Mouse (Mus musculus) MEL (cell line): ENCODE results near the gene Plekhg5. TPM values are rescaled to one million over a fixed set of nuclear protein-coding genes. Genes with fewer than 3 reads are reported as not detected.

Experiments used
- DNase-seq: peaks from one replicate; pipeline ENCODE4 v3.0.0; 2011; ENCODE audit warnings: low read depth, low spot score
- H3K27ac ChIP-seq: 2 replicates; pipeline ENCODE4 v1.5.1; 2012; ENCODE audit warnings: low read depth, mild to moderate bottlenecking, control low read depth, low read length, moderate library complexity; ENCODE audit not compliant: control insufficient read depth
- H3K27me3 ChIP-seq, 2 experiments: fragments of 150-350 bp in 1 of 2; sonication (generic) in 1 of 2; 2 replicates each; pipeline ENCODE4 v1.6.1; 2012; ENCODE audit warnings: low read length in 2 of 2, mild to moderate bottlenecking in 2 of 2, improper control_type of control experiment in 1 of 2, moderate library complexity in 1 of 2; ENCODE audit not compliant: insufficient read depth in 2 of 2, control insufficient read depth in 1 of 2
- H3K36me3 ChIP-seq, 2 experiments: 2 replicates each; pipeline ENCODE4 v1.6.1; 2012 to 2014; ENCODE audit warnings: low read length in 2 of 2, improper control_type of control experiment in 1 of 2, inconsistent platforms in 1 of 2, mild to moderate bottlenecking in 1 of 2; ENCODE audit not compliant: insufficient read depth in 2 of 2, control insufficient read depth in 1 of 2
- H3K4me1 ChIP-seq, 2 experiments: fragments of 150-350 bp in 1 of 2; sonication (generic) in 1 of 2; 2 replicates each; pipeline ENCODE4 v1.6.1; 2012; ENCODE audit warnings: low read length in 2 of 2, improper control_type of control experiment in 1 of 2, mild to moderate bottlenecking in 1 of 2; ENCODE audit not compliant: insufficient read depth in 2 of 2, control insufficient read depth in 1 of 2
- H3K4me3 ChIP-seq, 2 experiments: fragments of 150-350 bp in 1 of 2; sonication (generic) in 1 of 2; 2 replicates each; pipeline ENCODE4 v1.5.1; 2012; ENCODE audit warnings: low read depth in 2 of 2, low read length in 2 of 2, mild to moderate bottlenecking in 2 of 2, moderate library complexity in 2 of 2, control low read depth in 1 of 2, improper control_type of control experiment in 1 of 2; ENCODE audit not compliant: control insufficient read depth in 1 of 2, insufficient read depth in 1 of 2
- H3K79me2 ChIP-seq: 2 replicates; pipeline ENCODE4 v1.6.1; 2012; ENCODE audit warnings: mild to moderate bottlenecking, low read length, moderate library complexity; ENCODE audit not compliant: control insufficient read depth, poor library complexity, insufficient read depth
- H3K9ac ChIP-seq: 2 replicates; pipeline ENCODE4 v1.6.1; 2012; ENCODE audit warnings: low read depth, mild to moderate bottlenecking, control low read depth, low read length, moderate library complexity; ENCODE audit not compliant: control insufficient read depth, poor library complexity, severe bottlenecking
- H3K9me3 ChIP-seq: fragments of 150-350 bp; sonication (generic); replicated peaks from 2 replicates; pipeline ENCODE4 v1.6.1; 2012; ENCODE audit warnings: mild to moderate bottlenecking, low read length, improper control_type of control experiment, moderate library complexity; ENCODE audit not compliant: insufficient read depth
- BHLHE40 ChIP-seq: IDR thresholded peaks from 2 replicates; pipeline ENCODE4 v1.6.1; 2012; ENCODE audit warnings: low read depth, mild to moderate bottlenecking, inconsistent platforms, low read length, improper control_type of control experiment, borderline replicate concordance
- CHD1 ChIP-seq: IDR thresholded peaks from 2 replicates; pipeline ENCODE4 v1.6.1; 2012; ENCODE audit warnings: low read depth, mild to moderate bottlenecking, inconsistent platforms, low read length, improper control_type of control experiment
- CHD2 ChIP-seq: IDR thresholded peaks from 2 replicates; pipeline ENCODE4 v1.6.1; 2011; ENCODE audit warnings: low read length, improper control_type of control experiment
- CTCF ChIP-seq, 3 experiments: IDR thresholded peaks in 2 of 3; conservative IDR thresholded peaks in 1 of 3; 2 replicates each; pipeline ENCODE4 v1.5.1; 2011 to 2012; ENCODE audit warnings: low read length in 3 of 3, low read depth in 2 of 3, mild to moderate bottlenecking in 2 of 3, improper control_type of control experiment in 1 of 3, inconsistent platforms in 1 of 3, mixed read lengths in 1 of 3, moderate library complexity in 1 of 3; ENCODE audit not compliant: control insufficient read depth in 1 of 3, insufficient read depth in 1 of 3, poor library complexity in 1 of 3, severe bottlenecking in 1 of 3
- E2F4 ChIP-seq: IDR thresholded peaks from 2 replicates; pipeline ENCODE4 v1.6.1; 2011; ENCODE audit warnings: low read depth, low read length, improper control_type of control experiment, borderline replicate concordance
- EP300 ChIP-seq, 2 experiments: IDR thresholded peaks; 2 replicates each; pipeline ENCODE4 v1.6.1; 2011; ENCODE audit warnings: improper control_type of control experiment in 2 of 2, low read length in 2 of 2, low read depth in 1 of 2, mild to moderate bottlenecking in 1 of 2
- ETS1 ChIP-seq: IDR thresholded peaks from 2 replicates; pipeline ENCODE4 v1.6.1; 2012; ENCODE audit warnings: low read depth, mild to moderate bottlenecking, inconsistent platforms, low read length, improper control_type of control experiment, moderate library complexity
- GABPA ChIP-seq: IDR thresholded peaks from 2 replicates; pipeline ENCODE4 v1.6.1; 2012; ENCODE audit warnings: low read depth, mild to moderate bottlenecking, inconsistent platforms, low read length, improper control_type of control experiment, moderate library complexity
- GATA1 ChIP-seq: IDR thresholded peaks from 2 replicates; pipeline ENCODE4 v1.6.1; 2011; ENCODE audit warnings: low read depth, low read length, improper control_type of control experiment
- JUND ChIP-seq: IDR thresholded peaks from 2 replicates; pipeline ENCODE4 v1.6.1; 2011; ENCODE audit warnings: low read depth, mild to moderate bottlenecking, improper control_type of control experiment, low read length
- MAFK ChIP-seq: IDR thresholded peaks from 2 replicates; pipeline ENCODE4 v1.6.1; 2011; ENCODE audit warnings: low read depth, mild to moderate bottlenecking, low read length, improper control_type of control experiment, borderline replicate concordance
- MYB ChIP-seq: IDR thresholded peaks from 2 replicates; pipeline ENCODE4 v1.6.1; 2011; ENCODE audit warnings: mild to moderate bottlenecking, low read depth, low read length, improper control_type of control experiment
- POLR2A ChIP-seq, 2 experiments: IDR thresholded peaks; 2 replicates each; pipeline ENCODE4 v1.6.1; 2011 to 2012; ENCODE audit warnings: low read length in 2 of 2, mild to moderate bottlenecking in 2 of 2, control low read depth in 1 of 2, improper control_type of control experiment in 1 of 2, low read depth in 1 of 2, moderate library complexity in 1 of 2; ENCODE audit not compliant: control insufficient read depth in 1 of 2, insufficient read depth in 1 of 2, poor library complexity in 1 of 2
- RAD21 ChIP-seq: IDR thresholded peaks from 2 replicates; pipeline ENCODE4 v1.6.1; 2011; ENCODE audit warnings: mild to moderate bottlenecking, low read depth, low read length, improper control_type of control experiment
- RCOR1 ChIP-seq: IDR thresholded peaks from 2 replicates; pipeline ENCODE4 v1.6.1; 2012; ENCODE audit warnings: low read depth, mild to moderate bottlenecking, inconsistent platforms, low read length, improper control_type of control experiment
- SIN3A ChIP-seq: IDR thresholded peaks from 2 replicates; pipeline ENCODE4 v1.6.1; 2012; ENCODE audit warnings: low read length, improper control_type of control experiment, inconsistent platforms
- TAL1 ChIP-seq: IDR thresholded peaks from 2 replicates; pipeline ENCODE4 v1.6.1; 2012; ENCODE audit warnings: mild to moderate bottlenecking, inconsistent platforms, low read length, moderate library complexity, mixed read lengths
- TBP ChIP-seq: IDR thresholded peaks from 2 replicates; pipeline ENCODE4 v1.8.0; 2011; ENCODE audit warnings: low read depth, low read length, improper control_type of control experiment
- TCF12 ChIP-seq: IDR thresholded peaks from 2 replicates; pipeline ENCODE4 v1.6.1; 2014; ENCODE audit warnings: low read depth, mild to moderate bottlenecking, inconsistent platforms, low read length, improper control_type of control experiment, moderate library complexity
- UBTF ChIP-seq: IDR thresholded peaks from 2 replicates; pipeline ENCODE4 v1.6.1; 2012; ENCODE audit warnings: low read depth, mild to moderate bottlenecking, inconsistent platforms, low read length, improper control_type of control experiment, moderate library complexity, borderline replicate concordance; ENCODE audit not compliant: insufficient read depth
- USF1 ChIP-seq: IDR thresholded peaks from 2 replicates; pipeline ENCODE4 v1.6.1; 2014; ENCODE audit warnings: low read depth, mild to moderate bottlenecking, inconsistent platforms, low read length, improper control_type of control experiment, moderate library complexity
- ZC3H11A ChIP-seq: IDR thresholded peaks from 2 replicates; pipeline ENCODE4 v1.6.1; 2012; ENCODE audit warnings: low read depth, mild to moderate bottlenecking, inconsistent platforms, low read length, improper control_type of control experiment
- ZNF384 ChIP-seq: IDR thresholded peaks from 2 replicates; pipeline ENCODE4 v1.6.1; 2012; ENCODE audit warnings: low read depth, mild to moderate bottlenecking, inconsistent platforms, low read length, improper control_type of control experiment
- polyA plus RNA-seq, 2 experiments: library from polyadenylated mRNA; stranded (reverse) in 1 of 2; unstranded in 1 of 2; fragments of >175 nt in 1 of 2; fragments of >200 nt in 1 of 2; gene quantifications; 2 replicates each; pipeline versions ENCODE4 v1.2.1 to v1.2.4; 2012; ENCODE audit warnings: low replicate concordance in 2 of 2, low read depth in 1 of 2; ENCODE audit not compliant: insufficient read length in 2 of 2, insufficient read depth in 1 of 2, missing spikeins in 1 of 2
- total RNA-seq: library from RNA; depleted of rRNA; stranded (reverse); fragments of 300-350 nt; gene quantifications from 2 replicates; pipeline ENCODE4 v1.2.3, GENCODE M21; 2012

Gene Plekhg5
- total and polyA plus RNA-seq, 3 experiments = 10.8 to 19.6 TPM; not detected in 1

DNA sequence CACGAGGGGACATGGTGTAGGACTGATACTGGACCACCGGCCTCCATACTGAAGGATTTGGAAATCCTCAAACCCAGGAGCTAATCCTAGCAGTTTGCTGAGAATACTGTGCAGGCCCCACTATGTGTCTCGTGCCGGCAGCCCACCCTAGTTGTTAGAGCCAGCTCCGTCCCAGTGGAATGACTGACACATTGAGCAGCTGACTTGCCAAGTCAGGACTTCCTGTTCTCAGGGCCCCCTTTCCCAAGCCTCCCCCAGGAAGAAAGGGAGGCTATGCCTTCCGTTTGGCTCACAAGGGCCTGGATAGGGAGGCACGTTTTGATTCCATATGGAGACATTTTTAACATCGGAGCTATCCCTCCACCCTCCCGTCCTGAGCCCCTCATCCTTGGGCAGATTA is 17.9 kb downstream of the Plekhg5 start:
- Histone ChIP-seq H3K36me3 (peaks cover 0 to 28% of the 10 kb centered on the region in 2 experiments; a peak in 2 of 4 replicates), H3K4me3 (no peak overlapping the region), H3K9me3 (no peaks in the 10 kb centered on the region), H3K4me1 (peaks cover 19 to 43% of the 10 kb centered on the region in 2 experiments), H3K27ac (no peak overlapping the region), H3K79me2 (peaks cover 7% of the 10 kb centered on the region), H3K9ac (no peak overlapping the region), H3K27me3 (no peaks in the 10 kb centered on the region)
- TF ChIP-seq MYB (no peak), ZC3H11A (no peak)
- no peak for DNase-seq

GRCm38 (mm10) chr4:152092751-152093293 is 20.5 kb downstream of the Plekhg5 start:
- H3K79me2 ChIP-seq = no peaks in the 10 kb centered on the region
- H3K4me1 ChIP-seq = peaks cover 24 to 43% of the 10 kb centered on the region in 2 experiments
- no peaks in the 10 kb centered on the region for H3K27me3 ChIP-seq
- H3K27ac ChIP-seq = peak overlapping the region; percentile 32
- H3K4me3 ChIP-seq = 0 out of 4 replicates have a peak overlapping the region, but pooled peaks of 1 of the 2 experiments have one; percentile 8
- H3K9me3 ChIP-seq = no peaks in the 10 kb centered on the region
- peak overlapping the region; percentile 38 for H3K9ac ChIP-seq
- DNase-seq = peak; percentile 70
- peaks cover 0 to 32% of the 10 kb centered on the region in 2 experiments; a peak in 2 of 4 replicates for H3K36me3 ChIP-seq
- TF ChIP-seq EP300 (IDR thresholded peaks at IDR 0.05; ENCODE audit: low read depth in 1 of 2, low read length in 2 of 2) (0 out of 4 replicates have a peak, but pooled peaks of 1 of the 2 experiments have one; percentile 36), POLR2A (IDR thresholded peaks at IDR 0.05; ENCODE audit: control insufficient read depth in 1 of 2, insufficient read depth in 1 of 2, low read depth in 1 of 2, low read length in 2 of 2, poor library complexity in 1 of 2) (peak in 1 of 2 experiments; percentile 21; a peak in 1 of 4 replicates), TCF12 (0 out of 2 replicates have a peak, but pooled peaks have one; percentile 3), CTCF (IDR thresholded peaks at IDR 0.05 in 2 of 3, conservative IDR thresholded peaks at IDR 0.05 in 1 of 3; ENCODE audit: control insufficient read depth in 1 of 3, insufficient read depth in 1 of 3, low read depth in 2 of 3, low read length in 3 of 3, poor library complexity in 1 of 3, severe bottlenecking in 1 of 3) (no peak)

DNA sequence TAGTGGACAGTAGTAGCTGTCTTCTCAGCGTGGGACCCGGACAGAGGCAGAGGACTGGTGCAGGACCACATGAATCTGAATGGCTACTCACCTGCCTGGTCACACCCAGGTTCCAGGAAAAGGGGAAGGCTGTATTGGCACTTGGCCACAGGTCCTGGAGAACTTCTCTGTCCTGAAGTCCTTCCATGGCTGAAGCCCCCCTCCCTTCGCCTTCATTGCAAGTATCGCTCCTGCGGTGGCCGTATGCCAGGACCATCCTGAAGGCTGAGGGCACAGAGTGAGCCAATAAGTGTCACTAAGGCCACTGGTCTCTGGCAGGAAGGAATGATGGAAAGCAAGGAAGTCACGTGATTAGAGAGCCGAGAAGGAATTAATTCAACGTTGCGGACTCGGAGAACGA is 21.9 kb downstream of the Plekhg5 start:
- TF ChIP-seq MAFK (no peak), CHD2 (no peak), SIN3A (no peak), TAL1 (no peak), UBTF (no peak), GATA1 (no peak), E2F4 (no peak), RAD21 (no peak), TBP (no peak), BHLHE40 (no peak), ETS1 (no peak), CHD1 (no peak), JUND (no peak), USF1 (no peak), RCOR1 (no peak), TCF12 (no peak), POLR2A (IDR thresholded peaks at IDR 0.05; ENCODE audit: control insufficient read depth in 1 of 2, insufficient read depth in 1 of 2, low read depth in 1 of 2, low read length in 2 of 2, poor library complexity in 1 of 2) (no peak), GABPA (no peak), EP300 (IDR thresholded peaks at IDR 0.05; ENCODE audit: low read depth in 1 of 2, low read length in 2 of 2) (no peak), ZNF384 (no peak)
- Histone ChIP-seq H3K4me1 (peaks cover 21 to 35% of the 10 kb centered on the region in 2 experiments), H3K27me3 (no peaks in the 10 kb centered on the region), H3K4me3 (no peak overlapping the region), H3K9me3 (no peaks in the 10 kb centered on the region), H3K79me2 (no peaks in the 10 kb centered on the region), H3K27ac (no peak overlapping the region), H3K9ac (no peak overlapping the region), H3K36me3 (peaks cover 0 to 24% of the 10 kb centered on the region in 2 experiments; a peak in 2 of 4 replicates)
- DNase-seq = no peak
